28 mouse cellular contexts compared by ENCODE assay signal in the genomic region with DNA sequence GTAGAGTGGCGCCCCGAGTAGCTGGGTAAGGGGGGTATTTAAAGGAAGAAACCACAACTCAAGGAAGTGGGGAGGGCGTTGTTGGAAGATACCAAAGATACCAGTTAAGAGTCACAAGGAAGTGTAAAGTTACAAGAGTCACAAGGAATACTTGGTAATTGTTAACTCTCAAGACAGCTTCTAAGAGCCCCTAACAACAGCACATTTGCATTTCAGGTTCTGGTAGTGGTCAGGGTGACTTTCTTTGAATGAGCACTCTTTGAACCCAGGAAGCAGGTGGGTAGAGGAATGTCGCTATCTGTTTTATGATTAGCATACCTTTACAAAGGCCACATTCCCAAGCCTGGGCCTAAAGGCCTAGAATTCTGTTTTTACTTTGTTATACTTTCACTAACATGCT. TPM values are rescaled to one million over a fixed set of nuclear protein-coding genes. Genes with fewer than 3 reads are reported as not detected.
"Had no signal": no experiment of that assay in that cellular context is flagged by ENCODE, and none has a peak within 500 bp of the region (broad histone marks: within the 10 kb centered on the region; RNA-seq: fewer than 3 reads in every experiment).

No protein-coding gene starts in this region.

RNA-seq across cellular contexts. Expression of a gene that starts 28.6 kb away (rescaled TPM):
- total RNA-seq: common myeloid progenitor, adult 5-6 weeks; forebrain, postnatal 0 days; gastrocnemius, adult 18-20 months; gastrocnemius, adult 2 months; gastrocnemius, adult 8-10 months; gastrocnemius, postnatal 10 days; gastrocnemius, postnatal 14 days; gastrocnemius, postnatal 25 days; gastrocnemius, postnatal 36 days; granulocyte monocyte progenitor cell, adult 5-6 weeks; heart, adult 18-20 months; heart, adult 2 months; heart, adult 8-10 months had no signal
- polyA plus RNA-seq: embryonic facial prominence, embryonic 10.5 days; embryonic facial prominence, embryonic 11.5 days; embryonic facial prominence, embryonic 12.5 days; embryonic facial prominence, embryonic 13.5 days; embryonic facial prominence, embryonic 14.5 days; erythroblast, embryonic 14.5 days; forebrain, embryonic 10.5 days; forebrain, embryonic 11.5 days; forebrain, embryonic 12.5 days; forebrain, embryonic 13.5 days; forebrain, embryonic 14.5 days; forebrain, embryonic 15.5 days; forebrain, embryonic 16.5 days; heart, adult 2 months; heart, embryonic 10.5 days; heart, embryonic 11.5 days had no signal
